Mouse (Mus musculus): Measurements from ENCODE around the gene St3gal3.

DNA sequence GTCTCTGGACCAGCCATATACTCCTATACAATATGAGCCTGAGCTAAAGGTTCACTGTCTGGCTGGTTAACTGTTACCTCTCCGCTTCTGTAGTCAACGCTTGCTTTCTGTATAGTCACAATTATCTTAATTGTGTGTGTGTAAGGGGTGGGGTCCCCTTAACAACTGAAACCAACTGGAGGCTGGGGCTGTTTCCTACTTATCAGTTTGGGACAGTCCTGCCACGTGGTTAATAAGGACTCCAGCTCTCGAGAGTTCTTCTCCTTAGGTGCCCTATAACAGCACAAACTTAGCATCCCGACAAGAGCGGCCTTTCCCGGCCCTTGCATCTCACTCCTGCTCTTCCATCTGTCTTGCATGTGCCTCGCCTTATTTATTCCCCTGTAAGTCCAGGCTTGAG, 55.5 kb downstream of the St3gal3 start:
- no peak for TF ChIP-seq POLR2A (IDR thresholded peaks at IDR 0.05; ENCODE audit: insufficient read depth, low read depth, low read length)
- no peak for TF ChIP-seq CTCF (IDR thresholded peaks at IDR 0.05)
- TF ChIP-seq EP300 (IDR thresholded peaks at IDR 0.05; ENCODE audit: insufficient read depth, low read depth, low read length): no peak
